In genomic region chr10:85101841-85102240, GRCm38 (mm10) we compare ENCODE assay signal across 8 mouse cellular contexts. TPM values are rescaled to one million over a fixed set of nuclear protein-coding genes. Genes with fewer than 3 reads are reported as not detected.
DNase-seq lines count a peak whose midpoint lies in the region; ATAC-seq and TF ChIP-seq lines count a peak whose summit lies in the region.

No protein-coding gene starts in this region.

- dilution Hi-C loops in CH12.LX (cut with MboI; ENCODE audit: extremely low pct_ligation_motif_present, extremely low pct_unique_long_range_greater_than_20kb, low sequenced_read_pairs): no loop called here

- TF ChIP-seq CTCF in CH12.LX (conservative IDR thresholded peaks at IDR 0.05 in 1 of 2, IDR thresholded peaks at IDR 0.05 in 1 of 2; ENCODE audit: low read depth in 2 of 2, low read length in 2 of 2): no peak
- no peak for TF ChIP-seq CTCF in cortical plate, adult 2 months (IDR thresholded peaks at IDR 0.05; ENCODE audit: extremely low read depth, insufficient read depth, low read length)

- DNase-seq in gastrocnemius, postnatal 10 days: peak; percentile 14
- DNase-seq in gastrocnemius, adult 8-10 months (ENCODE audit: low spot score in 2 of 2): no peak
- DNase-seq in CH12.LX (ENCODE audit: extremely low read depth) (no peak), liver (peak; percentile 21)
- peak; percentile 39 for DNase-seq in heart, postnatal 4 days
- DNase-seq in ovary, postnatal 14 days (ENCODE audit: low spot score): no peak

- no peaks in the 10 kb centered on the region for H3K27me3 ChIP-seq in CH12.LX (replicated peaks)
- no peaks in the 10 kb centered on the region for H3K27me3 ChIP-seq in midbrain, embryonic 16.5 days (ENCODE audit: control insufficient read depth, insufficient read depth, low read depth, low read length)

- peak overlapping the region; percentile 84 for H3K4me2 ChIP-seq in CH12.LX (ENCODE audit: insufficient read depth, low read depth, poor library complexity, severe bottlenecking)
- H3K4me2 ChIP-seq in midbrain, embryonic 16.5 days (ENCODE audit: low read length): peak overlapping the region; percentile 75

- TF ChIP-seq RAD21 in CH12.LX (IDR thresholded peaks at IDR 0.05; ENCODE audit: low read depth, low read length): no peak

- H3K36me3 ChIP-seq in CH12.LX (replicated peaks in 1 of 2; ENCODE audit: control insufficient read depth in 1 of 2, insufficient read depth in 1 of 2, low read length in 1 of 2): peaks cover 0 to 6% of the 10 kb centered on the region in 2 experiments
- H3K36me3 ChIP-seq in midbrain, embryonic 16.5 days (ENCODE audit: control insufficient read depth, insufficient read depth, low read length): no peaks in the 10 kb centered on the region

- in situ Hi-C loops in CH12.LX (cut with MboI; ENCODE audit: low pct_ligation_motif_present, low pct_unique_long_range_greater_than_20kb, low sequenced_read_pairs): no loop called here

- peaks cover 0 to 28% of the 10 kb centered on the region in 2 experiments; a peak in 2 of 4 replicates for H3K4me1 ChIP-seq in CH12.LX (ENCODE audit: control insufficient read depth in 1 of 2, insufficient read depth in 2 of 2)
- H3K4me1 ChIP-seq in cortical plate, adult 2 months (ENCODE audit: control insufficient read depth, insufficient read depth, low read length): no peaks in the 10 kb centered on the region; the same call in 1 of the 2 replicates
- peaks cover 19% of the 10 kb centered on the region for H3K4me1 ChIP-seq in midbrain, embryonic 16.5 days (ENCODE audit: control insufficient read depth, insufficient read depth, low read length)

- peaks cover 15% of the 10 kb centered on the region for H3K79me2 ChIP-seq in CH12.LX (replicated peaks; ENCODE audit: control insufficient read depth, extremely low read depth, insufficient read depth, poor library complexity, severe bottlenecking)

- no peak for TF ChIP-seq EP300 in CH12.LX (IDR thresholded peaks at IDR 0.05; ENCODE audit: low read length)

- ATAC-seq in midbrain, embryonic 16.5 days: peak; percentile 54

- WGBS in midbrain, embryonic 16.5 days: 1% methylated on average over 10 of the region's 10 CpGs

- peak overlapping the region; percentile 58; the same call in 1 of the 2 replicates for H3K27ac ChIP-seq in CH12.LX (ENCODE audit: insufficient read depth, low read depth)
- H3K27ac ChIP-seq in cortical plate, adult 2 months (ENCODE audit: insufficient read depth, low read length): peak overlapping the region; percentile 60; the same call in 1 of the 2 replicates
- peak overlapping the region; percentile 92 for H3K27ac ChIP-seq in midbrain, embryonic 16.5 days (ENCODE audit: low read length)

- no peaks in the 10 kb centered on the region for H3K9me3 ChIP-seq in CH12.LX (replicated peaks; ENCODE audit: low read length)
- H3K9me3 ChIP-seq in midbrain, embryonic 16.5 days (replicated peaks; ENCODE audit: control insufficient read depth, low read length, poor library complexity, severe bottlenecking): no peaks in the 10 kb centered on the region

- no peak for TF ChIP-seq POLR2A in CH12.LX (IDR thresholded peaks at IDR 0.05; ENCODE audit: low read depth, low read length)
- TF ChIP-seq POLR2A in cortical plate, adult 2 months (IDR thresholded peaks at IDR 0.05; ENCODE audit: extremely low read depth, insufficient read depth, low read length): no peak

- peak overlapping the region; percentile 79 for H3K9ac ChIP-seq in CH12.LX (ENCODE audit: insufficient read depth, low read depth)
- H3K9ac ChIP-seq in midbrain, embryonic 16.5 days (ENCODE audit: low read depth, low read length): peak overlapping the region; percentile 93

- peak overlapping the region; percentile 72 to 88 (median 76) for H3K4me3 ChIP-seq in CH12.LX (replicated peaks in 1 of 3; ENCODE audit: low read depth in 2 of 3, low read length in 2 of 3, poor library complexity in 1 of 3)
- peak overlapping the region; percentile 99 for H3K4me3 ChIP-seq in cortical plate, adult 2 months (ENCODE audit: insufficient read depth, low read length)
- H3K4me3 ChIP-seq in midbrain, embryonic 16.5 days (ENCODE audit: low read depth, low read length): peak overlapping the region; percentile 100

TF ChIP-seq in CH12.LX, 34 proteins besides CTCF, POLR2A, EP300 and RAD21:
- peak; percentile 18; the same call in 1 of the 2 replicates for TF ChIP-seq ELF1 (IDR thresholded peaks at IDR 0.05; ENCODE audit: low read depth, low read length)
- 0 out of 2 replicates have a peak, but pooled peaks have one; percentile 8 for TF ChIP-seq ZMIZ1 (IDR thresholded peaks at IDR 0.05; ENCODE audit: low read depth, low read length)
- 0 out of 2 replicates have a peak, but pooled peaks have one; percentile 21 for TF ChIP-seq SIN3A (IDR thresholded peaks at IDR 0.05; ENCODE audit: low read length)
- peak; percentile 27; the same call in 1 of the 2 replicates for TF ChIP-seq MYC (IDR thresholded peaks at IDR 0.05; ENCODE audit: low read depth, low read length)
- no peak for TF ChIP-seq UBTF (IDR thresholded peaks at IDR 0.05; ENCODE audit: low read depth, low read length)
- peak; percentile 55 for TF ChIP-seq MAX (IDR thresholded peaks at IDR 0.05; ENCODE audit: low read length)
- TF ChIP-seq MEF2A (IDR thresholded peaks at IDR 0.05; ENCODE audit: borderline replicate concordance, low read depth, low read length): no peak
- no peak for TF ChIP-seq JUND (conservative IDR thresholded peaks at IDR 0.05; ENCODE audit: low read depth, low read length)
- 0 out of 2 replicates have a peak, but pooled peaks have one; percentile 16 for TF ChIP-seq TBP (conservative IDR thresholded peaks at IDR 0.05; ENCODE audit: low read depth, low read length)
- TF ChIP-seq NELFE (IDR thresholded peaks at IDR 0.05; ENCODE audit: low read depth, low read length): peak; percentile 4; the same call in 1 of the 2 replicates
- TF ChIP-seq MXI1 (IDR thresholded peaks at IDR 0.05; ENCODE audit: low read depth, low read length): 0 out of 2 replicates have a peak, but pooled peaks have one; percentile 7
- TF ChIP-seq CHD2 (IDR thresholded peaks at IDR 0.05; ENCODE audit: low read length): peak; percentile 58
- TF ChIP-seq KAT2A (IDR thresholded peaks at IDR 0.05; ENCODE audit: insufficient replicate concordance, low read length): no peak

RNA-seq across cellular contexts. Expression of gene Fhl4, which starts 0.5 kb away (rescaled TPM):
- total RNA-seq in gastrocnemius, postnatal 10 days (2021): under 1 TPM; 0.54 to 0.68 TPM
- under 1 TPM in 2 of 4 experiments, not detected in 2; 0.12 to 0.20 TPM for total RNA-seq in gastrocnemius, adult 8-10 months (2022)
- total RNA-seq in CH12.LX (2012; rRNA removed) (0.89 and 0.97 TPM in 2 replicates), CH12.LX (2014; rRNA removed) (1.6 and 1.8 TPM in 2 replicates)
- 0.85 and 0.87 TPM in 2 replicates for polyA plus RNA-seq in CH12.LX (2012; ENCODE audit: insufficient read length, low read depth)
- polyA plus RNA-seq in cortical plate, adult 2 months (2012; rRNA removed): 0.84 and 0.85 TPM in 2 replicates
- 1 to 10 TPM in 1 of 2 experiments, under 1 TPM in 1; 0.79 to 1.1 TPM for total RNA-seq in heart, postnatal 4 days (2021)
- polyA plus RNA-seq in midbrain, embryonic 16.5 days (2015; fragmentation: Nextera tagmentation; extraction: Ambion mirVana): 2.4 and 2.6 TPM in 2 replicates

RNA-seq across cellular contexts. Expression of gene Tmem263, which starts 0.6 kb away (rescaled TPM):
- 10 to 100 TPM; 23.6 to 30.1 TPM for total RNA-seq in gastrocnemius, postnatal 10 days (2021)
- total RNA-seq in gastrocnemius, adult 8-10 months (2022): 10 to 100 TPM in 2 of 4 experiments, 1 to 10 TPM in 2; 8.4 to 11.2 (median 9.9) TPM
- total RNA-seq in CH12.LX (2012; rRNA removed) (19.8 and 21.2 TPM in 2 replicates), CH12.LX (2014; rRNA removed) (27.9 and 30.6 TPM in 2 replicates)
- polyA plus RNA-seq in CH12.LX (2012; ENCODE audit: insufficient read length, low read depth): 12.0 and 13.3 TPM in 2 replicates
- 16.0 and 16.6 TPM in 2 replicates for polyA plus RNA-seq in cortical plate, adult 2 months (2012; rRNA removed)
- 10 to 100 TPM; 33.1 to 33.4 TPM for total RNA-seq in heart, postnatal 4 days (2021)
- polyA plus RNA-seq in midbrain, embryonic 16.5 days (2015; fragmentation: Nextera tagmentation; extraction: Ambion mirVana): 54.4 and 61.5 TPM in 2 replicates

RNA-seq across cellular contexts. Expression of gene Mterf2, which starts 26.0 kb away (rescaled TPM):
- 10 to 100 TPM; 10.2 to 11.6 TPM for total RNA-seq in gastrocnemius, postnatal 10 days (2021)
- 1 to 10 TPM; 8.0 to 9.5 (median 8.9) TPM for total RNA-seq in gastrocnemius, adult 8-10 months (2022)
- 9.7 and 11.2 TPM in 2 replicates for total RNA-seq in CH12.LX (2012; rRNA removed)
- total RNA-seq in CH12.LX (2014; rRNA removed): 32.0 and 34.0 TPM in 2 replicates
- 10.7 and 18.4 TPM in 2 replicates for polyA plus RNA-seq in CH12.LX (2012; ENCODE audit: insufficient read length, low read depth)
- polyA plus RNA-seq in cortical plate, adult 2 months (2012; rRNA removed): 20.6 and 23.6 TPM in 2 replicates
- total RNA-seq in heart, postnatal 4 days (2021): 1 to 10 TPM; 7.2 to 9.0 TPM
- 25.1 and 27.7 TPM in 2 replicates for polyA plus RNA-seq in midbrain, embryonic 16.5 days (2015; fragmentation: Nextera tagmentation; extraction: Ambion mirVana)

Comparison
In these comparisons a context has a peak if more than half of its experiments do, and no peak if none do; other contexts are left out.
1. DNase-seq: peak in gastrocnemius, postnatal 10 days (single experiment), heart, postnatal 4 days (single experiment) and liver (single experiment); none in gastrocnemius, adult 8-10 months (0 of 2), CH12.LX (single experiment) and ovary, postnatal 14 days (single experiment).
2. Peak in every context shown above with its lines, with median percentiles within 50 percentile points of each other: H3K27ac ChIP-seq and H3K4me3 ChIP-seq.